Mouse (Mus musculus): ENCODE results near the gene Zfp689.
"Not testable (repeated sequence)": the region's sequence is repeated elsewhere in the genome, so short reads cannot be mapped to it uniquely, and the experiment has no call there.

Gene Zfp689

GRCm38 (mm10) chr7:127404101-127404500 lies 44.9 kb downstream of the Zfp689 start:
- DNase-seq (ENCODE audit: low read depth), result not testable (repeated sequence)

- no peak for DNase-seq (ENCODE audit: low read depth)
These were observed 46.0 kb downstream of the Zfp689 start for GRCm38 (mm10) chr7:127402980-127403379.

- DNase-seq (ENCODE audit: low read depth), result no peak
These were observed 48.6 kb downstream of the Zfp689 start for GRCm38 (mm10) chr7:127400355-127400754.

GRCm38 (mm10) chr7:127393944-127394333 lies 55.0 kb downstream of the Zfp689 start:
- no peak for DNase-seq (ENCODE audit: low read depth)

GRCm38 (mm10) chr7:127393157-127393943 lies 55.6 kb downstream of the Zfp689 start, which contains the start of gene E430018J23Rik:
Gene E430018J23Rik, minus strand, starts transcription at chr7:127393629.
- peak; percentile 99 for DNase-seq (ENCODE audit: low read depth)

GRCm38 (mm10) chr7:127392251-127392824 lies 56.6 kb downstream of the Zfp689 start:
- no peak for DNase-seq (ENCODE audit: low read depth)
